Mouse (Mus musculus) MEL (cell line): ENCODE results near the gene Focad.

Source experiments
- CTCF ChIP-seq, 3 experiments: IDR thresholded peaks in 2 of 3; conservative IDR thresholded peaks in 1 of 3; 2 replicates each; pipeline ENCODE4 v1.5.1; 2011 to 2012; ENCODE audit warnings: low read length in 3 of 3, low read depth in 2 of 3, mild to moderate bottlenecking in 2 of 3, improper control_type of control experiment in 1 of 3, inconsistent platforms in 1 of 3, mixed read lengths in 1 of 3, moderate library complexity in 1 of 3; ENCODE audit not compliant: control insufficient read depth in 1 of 3, insufficient read depth in 1 of 3, poor library complexity in 1 of 3, severe bottlenecking in 1 of 3
- EP300 ChIP-seq, 2 experiments: IDR thresholded peaks; 2 replicates each; pipeline ENCODE4 v1.6.1; 2011; ENCODE audit warnings: improper control_type of control experiment in 2 of 2, low read length in 2 of 2, low read depth in 1 of 2, mild to moderate bottlenecking in 1 of 2
- GATA1 ChIP-seq: IDR thresholded peaks from 2 replicates; pipeline ENCODE4 v1.6.1; 2011; ENCODE audit warnings: low read depth, low read length, improper control_type of control experiment
- KAT2A ChIP-seq: conservative IDR thresholded peaks from 2 replicates; pipeline ENCODE4 v1.6.1; 2012; ENCODE audit warnings: low read depth, low read length, improper control_type of control experiment, inconsistent platforms
- POLR2AphosphoS2 ChIP-seq: IDR thresholded peaks from 2 replicates; pipeline ENCODE4 v1.6.1; 2011; ENCODE audit warnings: low read length, improper control_type of control experiment
- UBTF ChIP-seq: IDR thresholded peaks from 2 replicates; pipeline ENCODE4 v1.6.1; 2012; ENCODE audit warnings: low read depth, mild to moderate bottlenecking, inconsistent platforms, low read length, improper control_type of control experiment, moderate library complexity, borderline replicate concordance; ENCODE audit not compliant: insufficient read depth

DNA sequence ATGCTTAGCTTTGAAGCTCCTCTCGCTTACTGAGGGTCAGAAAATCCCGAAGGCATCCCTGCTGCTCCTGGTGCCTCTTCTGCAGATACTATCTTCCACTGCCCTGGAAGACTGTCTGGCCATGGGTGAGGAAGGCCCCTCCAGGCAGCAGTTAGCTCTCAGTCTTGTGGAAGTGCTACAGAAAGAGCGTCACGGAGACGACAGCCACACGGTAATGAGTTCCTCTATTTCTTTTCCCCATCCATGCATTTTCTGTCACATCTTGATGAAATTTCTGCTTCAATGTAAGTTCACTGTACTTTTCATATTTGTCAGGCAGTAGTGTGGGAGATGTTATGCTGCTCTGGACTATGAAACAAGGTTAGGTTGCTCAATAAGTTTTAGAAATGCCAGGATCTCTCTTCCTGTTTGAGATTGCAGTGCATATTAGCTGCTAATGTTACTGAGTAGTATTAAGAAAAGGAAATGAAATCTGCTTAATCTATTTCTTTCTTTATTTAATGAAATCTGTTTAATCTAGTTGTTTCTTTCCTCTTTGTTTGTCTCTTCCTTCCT lies 91.5 kb downstream of the Focad start:
- TF ChIP-seq EP300 (IDR thresholded peaks at IDR 0.05; ENCODE audit: low read depth in 1 of 2, low read length in 2 of 2) (no peak), GATA1 (no peak), UBTF (no peak), POLR2AphosphoS2 (no peak), CTCF (IDR thresholded peaks at IDR 0.05 in 2 of 3, conservative IDR thresholded peaks at IDR 0.05 in 1 of 3; ENCODE audit: control insufficient read depth in 1 of 3, insufficient read depth in 1 of 3, low read depth in 2 of 3, low read length in 3 of 3, poor library complexity in 1 of 3, severe bottlenecking in 1 of 3) (no peak), KAT2A (no peak)
